ENCODE assay signal across 26 mouse cellular contexts in the genomic region with DNA sequence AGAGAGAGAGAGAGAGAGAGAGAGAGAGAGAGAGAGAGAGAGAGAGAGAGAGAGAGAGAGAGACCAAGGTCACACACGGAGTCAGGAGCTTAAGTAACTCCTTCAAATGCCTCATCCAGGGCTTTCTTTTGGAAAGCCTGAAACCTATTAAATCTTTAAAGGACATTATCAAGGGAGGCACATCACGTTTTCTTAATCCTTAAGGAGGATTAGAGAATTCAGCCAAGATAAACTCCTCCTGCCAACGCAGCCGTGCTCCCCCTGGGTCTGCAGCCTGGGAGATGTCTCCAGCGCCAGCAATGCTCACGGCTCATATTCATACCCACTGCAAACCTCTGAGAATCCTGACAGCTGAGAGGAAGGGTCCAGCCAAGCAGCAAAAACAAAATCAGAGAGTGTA. TPM values are rescaled to one million over a fixed set of nuclear protein-coding genes. Genes with fewer than 3 reads are reported as not detected.
DNase-seq lines count a peak whose midpoint lies in the region; ATAC-seq and TF ChIP-seq lines count a peak whose summit lies in the region.
"Had no signal": no experiment of that assay in that cellular context is flagged by ENCODE, and none has a peak within 500 bp of the region (broad histone marks: within the 10 kb centered on the region; RNA-seq: fewer than 3 reads in every experiment).

No protein-coding gene starts in this region.

- no peak for ATAC-seq in hindbrain, postnatal 0 days
- ATAC-seq in hindbrain, embryonic 13.5 days (ENCODE audit: low FRiP score): no peak
- no peak for ATAC-seq in midbrain, embryonic 15.5 days (replicated peaks)
- ATAC-seq: forebrain, embryonic 14.5 days; Patski had no signal

- H3K27ac ChIP-seq in hindbrain, postnatal 0 days: peak overlapping the region; percentile 26; the same call in 1 of the 2 replicates
- H3K27ac ChIP-seq in hindbrain, embryonic 13.5 days: no peak overlapping the region
- peak overlapping the region; percentile 57; the same call in 1 of the 2 replicates for H3K27ac ChIP-seq in midbrain, embryonic 15.5 days
- H3K27ac ChIP-seq: forebrain, embryonic 10.5 days; heart, adult 2 months; heart, embryonic 10.5 days; heart, embryonic 13.5 days; hindbrain, embryonic 15.5 days had no signal

- TF ChIP-seq CTCF in hindbrain, postnatal 0 days (IDR thresholded peaks at IDR 0.05; ENCODE audit: low read depth): no peak
- no peak for TF ChIP-seq CTCF in brain, embryonic 14.5 days (IDR thresholded peaks at IDR 0.05; ENCODE audit: borderline replicate concordance, extremely low read depth, insufficient read depth, insufficient read length)

- H3K36me3 ChIP-seq in hindbrain, postnatal 0 days (ENCODE audit: insufficient read depth, low read length): no peaks in the 10 kb centered on the region
- H3K36me3 ChIP-seq in hindbrain, embryonic 13.5 days: no peaks in the 10 kb centered on the region
- H3K36me3 ChIP-seq in midbrain, embryonic 15.5 days (replicated peaks): no peaks in the 10 kb centered on the region
- H3K36me3 ChIP-seq: forebrain, embryonic 10.5 days; G1E; heart, embryonic 10.5 days; heart, embryonic 13.5 days; hindbrain, embryonic 15.5 days had no signal

- no peak for TF ChIP-seq POLR2A in brain, embryonic 14.5 days (IDR thresholded peaks at IDR 0.05; ENCODE audit: borderline replicate concordance, extremely low read depth, insufficient read depth, insufficient read length, poor library complexity, severe bottlenecking)

- no peak overlapping the region for H3K4me2 ChIP-seq in hindbrain, postnatal 0 days (ENCODE audit: low read depth, low read length)
- H3K4me2 ChIP-seq in hindbrain, embryonic 13.5 days: no peak overlapping the region
- no peak overlapping the region for H3K4me2 ChIP-seq in midbrain, embryonic 15.5 days
- H3K4me2 ChIP-seq: heart, embryonic 13.5 days; hindbrain, embryonic 15.5 days had no signal

- peak; percentile 32 for DNase-seq in hindbrain, postnatal 0 days (ENCODE audit: low spot score)
- peak; percentile 62 for DNase-seq in brain, embryonic 14.5 days (ENCODE audit: low read depth)
- DNase-seq in retina, embryonic 14.5 days (ENCODE audit: low spot score): peak; percentile 32
- DNase-seq in frontal cortex, postnatal 14 days (ENCODE audit: low spot score in 2 of 2): no peak
- DNase-seq in spleen, adult 12 weeks (ENCODE audit: low spot score): no peak
- no peak for DNase-seq in spleen, adult 18-20 months
- DNase-seq: adrenal gland, postnatal 10 days; B cell, adult 2 months; cerebellum, adult 11-12 months; cerebellum, adult 8-10 months; gastrocnemius, postnatal 10 days; gastrocnemius, postnatal 36 days; heart, adult 2 months; heart, postnatal 14 days; heart, postnatal 4 days had no signal

- no peak overlapping the region for H3K4me3 ChIP-seq in hindbrain, postnatal 0 days (ENCODE audit: low read length)
- no peak overlapping the region for H3K4me3 ChIP-seq in hindbrain, embryonic 13.5 days
- no peak overlapping the region for H3K4me3 ChIP-seq in midbrain, embryonic 15.5 days
- H3K4me3 ChIP-seq: forebrain, embryonic 10.5 days; heart, adult 2 months; heart, embryonic 10.5 days; heart, embryonic 13.5 days; hindbrain, embryonic 15.5 days had no signal

- H3K27me3 ChIP-seq in hindbrain, postnatal 0 days (ENCODE audit: insufficient read depth, low read length): no peaks in the 10 kb centered on the region
- H3K27me3 ChIP-seq in hindbrain, embryonic 13.5 days: 0 out of 2 replicates have a peak, but pooled peaks cover 3% of the 10 kb centered on the region
- no peaks in the 10 kb centered on the region for H3K27me3 ChIP-seq in midbrain, embryonic 15.5 days (replicated peaks)
- H3K27me3 ChIP-seq: hindbrain, embryonic 15.5 days had no signal

- peaks cover 13% of the 10 kb centered on the region for H3K4me1 ChIP-seq in hindbrain, postnatal 0 days (ENCODE audit: insufficient read depth, low read length)
- H3K4me1 ChIP-seq in hindbrain, embryonic 13.5 days (replicated peaks): peaks cover 18% of the 10 kb centered on the region
- H3K4me1 ChIP-seq in midbrain, embryonic 15.5 days: peaks cover 14% of the 10 kb centered on the region
- H3K4me1 ChIP-seq: heart, embryonic 10.5 days; heart, embryonic 13.5 days had no signal

- 28% methylated on average over 6 of the region's 6 CpGs for WGBS in hindbrain, postnatal 0 days
- WGBS in hindbrain, embryonic 13.5 days: 52% methylated on average over 6 of the region's 6 CpGs
- 12% methylated on average over 6 of the region's 6 CpGs for WGBS in midbrain, embryonic 15.5 days

- H3K9me3 ChIP-seq in hindbrain, postnatal 0 days (ENCODE audit: low read length): no peaks in the 10 kb centered on the region
- H3K9me3 ChIP-seq in hindbrain, embryonic 13.5 days: no peaks in the 10 kb centered on the region
- no peaks in the 10 kb centered on the region for H3K9me3 ChIP-seq in midbrain, embryonic 15.5 days
- H3K9me3 ChIP-seq: forebrain, embryonic 10.5 days; G1E; heart, embryonic 10.5 days; heart, embryonic 13.5 days; hindbrain, embryonic 15.5 days had no signal

- H3K9ac ChIP-seq in hindbrain, postnatal 0 days (replicated peaks; ENCODE audit: low read length): no peak overlapping the region
- no peak overlapping the region for H3K9ac ChIP-seq in hindbrain, embryonic 13.5 days
- no peak overlapping the region for H3K9ac ChIP-seq in midbrain, embryonic 15.5 days
- H3K9ac ChIP-seq: heart, embryonic 13.5 days; hindbrain, embryonic 15.5 days had no signal

RNA-seq across cellular contexts. Expression of a gene that starts 3.4 kb away (rescaled TPM):
- total RNA-seq in hindbrain, postnatal 0 days (2014; rRNA removed): 77.1 and 80.1 TPM in 2 replicates
- polyA plus RNA-seq in hindbrain, postnatal 0 days (2015; fragmentation: Nextera tagmentation; extraction: Ambion mirVana): 61.4 and 67.1 TPM in 2 replicates
- 77.3 and 77.9 TPM in 2 replicates for polyA plus RNA-seq in hindbrain, embryonic 13.5 days (2015; fragmentation: Nextera tagmentation; extraction: Ambion mirVana)
- 109 and 122 TPM in 2 replicates for polyA plus RNA-seq in brain, embryonic 14.5 days (2012; rRNA removed)
- 97.2 and 100 TPM in 2 replicates for polyA plus RNA-seq in midbrain, embryonic 15.5 days (2015; fragmentation: Nextera tagmentation; extraction: Ambion mirVana)
- total RNA-seq: CH12.LX; granulocyte monocyte progenitor cell, adult 5-6 weeks had no signal
- polyA plus RNA-seq: G1E had no signal

Comparison
In these comparisons a context has a peak if more than half of its experiments do, and no peak if none do; other contexts are left out.
1. DNase-seq: peak in hindbrain, postnatal 0 days (single experiment), brain, embryonic 14.5 days (single experiment) and retina, embryonic 14.5 days (single experiment); none in frontal cortex, postnatal 14 days (0 of 2), spleen, adult 12 weeks (single experiment) and spleen, adult 18-20 months (0 of 2).